In genomic region chr11:44616078-44616787, GRCm38 (mm10) we compare ENCODE assay signal across 8 mouse cellular contexts. TPM values are rescaled to one million over a fixed set of nuclear protein-coding genes. Genes with fewer than 3 reads are reported as not detected.
A peak's percentile ranks its signal among the peaks of the same experiment; 100 is the strongest.
DNase-seq lines count a peak whose midpoint lies in the region; ATAC-seq and TF ChIP-seq lines count a peak whose summit lies in the region.

No protein-coding gene starts in this region.

- no peaks in the 10 kb centered on the region for H3K36me3 ChIP-seq in lung, embryonic 14.5 days (ENCODE audit: insufficient read depth)
- H3K36me3 ChIP-seq in forebrain, embryonic 10.5 days (replicated peaks): no peaks in the 10 kb centered on the region
- H3K36me3 ChIP-seq in intestine, embryonic 14.5 days (ENCODE audit: control insufficient read depth, insufficient read depth, low read length): no peaks in the 10 kb centered on the region
- no peaks in the 10 kb centered on the region for H3K36me3 ChIP-seq in neural tube, embryonic 12.5 days

- DNase-seq in lung, embryonic 14.5 days: no peak
- no peak for DNase-seq in lung, postnatal 4 days
- no peak for DNase-seq in forebrain, embryonic 10.5 days (ENCODE audit: extremely low spot score, low spot score)
- DNase-seq in intestine, embryonic 14.5 days (ENCODE audit: low spot score): no peak
- no peak for DNase-seq in cerebellum, adult 8-10 months
- no peak for DNase-seq in adrenal gland, postnatal 10 days
- no peak for DNase-seq in cerebellum, postnatal 25 days

- no peak for TF ChIP-seq CTCF in lung, embryonic 14.5 days (IDR thresholded peaks at IDR 0.05; ENCODE audit: low read depth)

- peaks cover 77% of the 10 kb centered on the region for H3K27me3 ChIP-seq in lung, embryonic 14.5 days (ENCODE audit: insufficient read depth, low read length)
- H3K27me3 ChIP-seq in forebrain, embryonic 10.5 days (ENCODE audit: poor library complexity, severe bottlenecking): peaks cover 91% of the 10 kb centered on the region
- peaks cover 83% of the 10 kb centered on the region for H3K27me3 ChIP-seq in intestine, embryonic 14.5 days (replicated peaks; ENCODE audit: control insufficient read depth, insufficient read depth, low read length)
- peaks cover 53% of the 10 kb centered on the region for H3K27me3 ChIP-seq in neural tube, embryonic 12.5 days (replicated peaks)

- no peaks in the 10 kb centered on the region for H3K4me1 ChIP-seq in lung, embryonic 14.5 days (ENCODE audit: insufficient read depth)
- H3K4me1 ChIP-seq in forebrain, embryonic 10.5 days: peaks cover 70% of the 10 kb centered on the region
- peaks cover 25% of the 10 kb centered on the region for H3K4me1 ChIP-seq in intestine, embryonic 14.5 days (replicated peaks; ENCODE audit: control insufficient read depth, insufficient read depth, low read length)
- H3K4me1 ChIP-seq in neural tube, embryonic 12.5 days: peaks cover 45% of the 10 kb centered on the region

- ATAC-seq in lung, embryonic 14.5 days (ENCODE audit: insufficient read depth): peak; percentile 0; the same call in 1 of the 2 replicates
- ATAC-seq in intestine, embryonic 14.5 days (replicated peaks; ENCODE audit: low FRiP score, low TSS enrichment, low read depth): no peak
- ATAC-seq in neural tube, embryonic 12.5 days (ENCODE audit: low FRiP score, low read depth): 0 out of 2 replicates have a peak, but pooled peaks have one; percentile 1

- H3K9me3 ChIP-seq in lung, embryonic 14.5 days (ENCODE audit: low read depth, low read length): no peaks in the 10 kb centered on the region
- H3K9me3 ChIP-seq in forebrain, embryonic 10.5 days: no peaks in the 10 kb centered on the region
- H3K9me3 ChIP-seq in intestine, embryonic 14.5 days (ENCODE audit: control insufficient read depth, low read length): no peaks in the 10 kb centered on the region
- H3K9me3 ChIP-seq in neural tube, embryonic 12.5 days: no peaks in the 10 kb centered on the region

- H3K27ac ChIP-seq in lung, embryonic 14.5 days (ENCODE audit: low read depth): no peak overlapping the region
- no peak overlapping the region for H3K27ac ChIP-seq in forebrain, embryonic 10.5 days
- no peak overlapping the region for H3K27ac ChIP-seq in intestine, embryonic 14.5 days (ENCODE audit: low read depth)
- no peak overlapping the region for H3K27ac ChIP-seq in neural tube, embryonic 12.5 days

- H3K9ac ChIP-seq in lung, embryonic 14.5 days: 0 out of 2 replicates have a peak overlapping the region, but pooled peaks have one; percentile 36
- 0 out of 2 replicates have a peak overlapping the region, but pooled peaks have one; percentile 29 for H3K9ac ChIP-seq in intestine, embryonic 14.5 days (ENCODE audit: low read length)
- peak overlapping the region; percentile 56 for H3K9ac ChIP-seq in neural tube, embryonic 12.5 days

- WGBS in lung, embryonic 14.5 days: 10% methylated on average over 18 of the region's 18 CpGs
- WGBS in forebrain, embryonic 10.5 days: 8% methylated on average over 18 of the region's 18 CpGs
- WGBS in intestine, embryonic 14.5 days: 13% methylated on average over 18 of the region's 18 CpGs
- WGBS in neural tube, embryonic 12.5 days: 9% methylated on average over 18 of the region's 18 CpGs

- peak overlapping the region; percentile 80 for H3K4me2 ChIP-seq in lung, embryonic 14.5 days
- H3K4me2 ChIP-seq in intestine, embryonic 14.5 days (ENCODE audit: low read length): peak overlapping the region; percentile 74
- H3K4me2 ChIP-seq in neural tube, embryonic 12.5 days (replicated peaks): peak overlapping the region; percentile 87

- H3K4me3 ChIP-seq in lung, embryonic 14.5 days (ENCODE audit: low read depth, low read length): peak overlapping the region; percentile 51
- H3K4me3 ChIP-seq in forebrain, embryonic 10.5 days: peak overlapping the region; percentile 63
- H3K4me3 ChIP-seq in intestine, embryonic 14.5 days (ENCODE audit: low read depth, low read length): peak overlapping the region; percentile 49
- H3K4me3 ChIP-seq in neural tube, embryonic 12.5 days: peak overlapping the region; percentile 67

RNA-seq across cellular contexts. Expression of gene Ebf1, which starts 0.9 kb away (rescaled TPM):
- polyA plus RNA-seq in lung, embryonic 14.5 days (2014; fragmentation: Nextera tagmentation; extraction: Ambion mirVana): 10.4 and 11.6 TPM in 2 replicates
- polyA plus RNA-seq in forebrain, embryonic 10.5 days (2016; fragmentation: Nextera tagmentation; extraction: Ambion mirVana): 8.1 and 8.4 TPM in 2 replicates
- 8.4 and 10.0 TPM in 2 replicates for polyA plus RNA-seq in intestine, embryonic 14.5 days (2014; fragmentation: Nextera tagmentation; extraction: Ambion mirVana)
- polyA plus RNA-seq in neural tube, embryonic 12.5 days (2016; fragmentation: Nextera tagmentation; extraction: Ambion mirVana): 109 and 112 TPM in 2 replicates
- 10 to 100 TPM; 36.1 to 53.0 TPM for total RNA-seq in adrenal gland, postnatal 10 days (2021)
